33 mouse cellular contexts compared by ENCODE assay signal in the genomic region with DNA sequence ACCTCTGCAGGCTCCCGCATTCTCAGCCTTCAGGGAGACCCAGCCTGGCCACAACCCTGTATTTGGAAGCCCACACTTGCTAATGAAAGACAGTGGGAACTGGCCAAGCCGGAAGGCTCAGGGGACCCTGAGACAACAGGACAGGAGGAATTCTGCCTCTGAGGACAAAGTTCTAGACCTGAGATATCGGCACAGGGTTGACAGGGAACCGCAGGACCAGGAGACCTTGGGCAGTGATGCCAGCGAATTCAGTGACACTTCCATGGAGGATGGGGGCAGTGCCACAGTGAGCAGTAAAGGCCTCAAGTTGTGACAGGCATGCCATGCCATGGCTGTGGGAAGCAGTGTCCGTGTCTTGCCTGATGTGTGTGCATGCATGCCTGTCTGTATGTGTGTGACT. TPM values are rescaled to one million over a fixed set of nuclear protein-coding genes. Genes with fewer than 3 reads are reported as not detected.
"Had no signal": no experiment of that assay in that cellular context is flagged by ENCODE, and none has a peak within 500 bp of the region (broad histone marks: within the 10 kb centered on the region; RNA-seq: fewer than 3 reads in every experiment).

No protein-coding gene starts in this region.

- H3K27ac ChIP-seq: embryonic facial prominence, embryonic 10.5 days; embryonic facial prominence, embryonic 12.5 days; embryonic facial prominence, embryonic 13.5 days; embryonic facial prominence, embryonic 15.5 days; forebrain, embryonic 10.5 days; forebrain, embryonic 12.5 days; forebrain, embryonic 13.5 days; forebrain, embryonic 15.5 days; gastrocnemius, adult 2 months; heart, adult 2 months had no signal

- H3K9me3 ChIP-seq: embryonic facial prominence, embryonic 10.5 days; embryonic facial prominence, embryonic 12.5 days; embryonic facial prominence, embryonic 13.5 days; embryonic facial prominence, embryonic 15.5 days; forebrain, embryonic 10.5 days; forebrain, embryonic 12.5 days; forebrain, embryonic 13.5 days; forebrain, embryonic 15.5 days had no signal

- ATAC-seq: forebrain, embryonic 13.5 days; forebrain, embryonic 14.5 days; forebrain, embryonic 15.5 days; forebrain, embryonic 16.5 days; forebrain, postnatal 0 days had no signal

- H3K4me1 ChIP-seq: embryonic facial prominence, embryonic 10.5 days; embryonic facial prominence, embryonic 12.5 days; embryonic facial prominence, embryonic 13.5 days; embryonic facial prominence, embryonic 15.5 days; forebrain, embryonic 10.5 days; forebrain, embryonic 12.5 days; forebrain, embryonic 13.5 days; forebrain, embryonic 15.5 days had no signal

- H3K4me3 ChIP-seq: embryonic facial prominence, embryonic 10.5 days; embryonic facial prominence, embryonic 12.5 days; embryonic facial prominence, embryonic 13.5 days; embryonic facial prominence, embryonic 15.5 days; erythroblast, embryonic 14.5 days; forebrain, embryonic 10.5 days; forebrain, embryonic 12.5 days; forebrain, embryonic 13.5 days; forebrain, embryonic 15.5 days; gastrocnemius, adult 2 months; heart, adult 2 months had no signal

- DNase-seq: cerebellum, adult 2 months; cerebellum, adult 8-10 months; cerebellum, adult 9-10 months; cerebellum, adult 9-11 months; cerebellum, postnatal 10 days; cerebellum, postnatal 14 days; cerebellum, postnatal 25 days; cerebellum, postnatal 36 days; embryo, embryonic 11 days; forebrain, postnatal 0 days; gastrocnemius, adult 2 months; gastrocnemius, postnatal 10 days; gastrocnemius, postnatal 14 days; gastrocnemius, postnatal 25 days; gastrocnemius, postnatal 36 days; heart, adult 2 months had no signal

- H3K27me3 ChIP-seq: embryonic facial prominence, embryonic 12.5 days; embryonic facial prominence, embryonic 13.5 days; embryonic facial prominence, embryonic 15.5 days; forebrain, embryonic 12.5 days; forebrain, embryonic 13.5 days; forebrain, embryonic 15.5 days had no signal

RNA-seq across cellular contexts. Expression of a gene that starts 6.9 kb away (rescaled TPM):
- polyA plus RNA-seq: erythroblast, embryonic 14.5 days had no signal

RNA-seq across cellular contexts. Expression of a gene that starts 12.6 kb away (rescaled TPM):
- total RNA-seq: common myeloid progenitor, adult 5-6 weeks; gastrocnemius, adult 18-20 months; gastrocnemius, adult 8-10 months; gastrocnemius, postnatal 25 days; gastrocnemius, postnatal 36 days; granulocyte monocyte progenitor cell, adult 5-6 weeks; heart, adult 2 months had no signal
- polyA plus RNA-seq: erythroblast, embryonic 14.5 days had no signal

RNA-seq across cellular contexts. Expression of a gene that starts 43.2 kb away (rescaled TPM):
- total RNA-seq: common myeloid progenitor, adult 5-6 weeks; granulocyte monocyte progenitor cell, adult 5-6 weeks had no signal
- polyA plus RNA-seq: embryonic facial prominence, embryonic 11.5 days; erythroblast, embryonic 14.5 days; forebrain, embryonic 10.5 days; forebrain, embryonic 13.5 days had no signal

RNA-seq across cellular contexts. Expression of a gene that starts 52.4 kb away (rescaled TPM):
- total RNA-seq: common myeloid progenitor, adult 5-6 weeks; forebrain, postnatal 0 days; gastrocnemius, postnatal 36 days; granulocyte monocyte progenitor cell, adult 5-6 weeks had no signal
- polyA plus RNA-seq: cerebellum, adult 2 months; embryonic facial prominence, embryonic 10.5 days; embryonic facial prominence, embryonic 11.5 days; embryonic facial prominence, embryonic 13.5 days; erythroblast, embryonic 14.5 days; forebrain, embryonic 10.5 days; forebrain, embryonic 11.5 days; forebrain, embryonic 14.5 days had no signal
